Comparison of ENCODE assay signal across 16 mouse cellular contexts in the genomic region with DNA sequence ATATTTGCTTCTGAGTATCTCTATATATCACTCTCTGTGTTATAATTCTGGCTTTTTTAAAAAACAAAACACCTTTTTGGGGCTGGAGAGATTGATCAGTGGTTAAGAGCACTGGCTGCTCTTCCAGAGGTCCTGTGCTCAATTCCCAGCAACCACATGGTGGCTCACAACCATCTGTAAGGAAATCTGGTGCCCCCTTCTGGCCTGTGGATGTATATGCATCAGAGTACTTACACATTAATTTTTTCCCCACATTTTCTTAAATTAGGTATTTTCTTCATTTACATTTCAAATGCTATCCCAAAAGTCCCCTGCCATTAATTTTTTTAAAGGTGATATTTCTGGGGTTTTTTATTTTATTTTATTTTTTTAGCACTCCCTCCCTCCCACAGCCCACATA. TPM values are rescaled to one million over a fixed set of nuclear protein-coding genes. Genes with fewer than 3 reads are reported as not detected.
DNase-seq lines count a peak whose midpoint lies in the region; ATAC-seq and TF ChIP-seq lines count a peak whose summit lies in the region.
"Had no signal": no experiment of that assay in that cellular context is flagged by ENCODE, and none has a peak within 500 bp of the region (broad histone marks: within the 10 kb centered on the region; RNA-seq: fewer than 3 reads in every experiment).

No protein-coding gene starts in this region.

- H3K4me3 ChIP-seq in kidney, adult 2 months (ENCODE audit: insufficient read depth, low read depth, low read length), result no peak overlapping the region
- H3K4me3 ChIP-seq in E14TG2a.4 (replicated peaks; ENCODE audit: low read length), result no peak overlapping the region
- no peak overlapping the region for H3K4me3 ChIP-seq in cerebellum, adult 2 months (replicated peaks; ENCODE audit: insufficient read depth, low read depth, low read length)
- H3K4me3 ChIP-seq: forebrain, embryonic 13.5 days; heart, embryonic 13.5 days; hindbrain, embryonic 15.5 days; limb, embryonic 15.5 days had no signal

- no peaks in the 10 kb centered on the region for H3K4me1 ChIP-seq in kidney, adult 2 months (ENCODE audit: control insufficient read depth, insufficient read depth, low read length)
- H3K4me1 ChIP-seq in E14TG2a.4 (replicated peaks; ENCODE audit: low read depth, low read length), result peaks cover 8% of the 10 kb centered on the region; the same call in 1 of the 2 replicates
- no peaks in the 10 kb centered on the region for H3K4me1 ChIP-seq in cerebellum, adult 2 months (ENCODE audit: control insufficient read depth, insufficient read depth, low read length)
- H3K4me1 ChIP-seq: forebrain, embryonic 13.5 days had no signal

- peak; percentile 20; the same call in 1 of the 2 replicates for TF ChIP-seq CTCF in kidney, adult 2 months (conservative IDR thresholded peaks at IDR 0.05; ENCODE audit: insufficient read depth, insufficient read length, low read depth, low read length)
- peak; percentile 67 for TF ChIP-seq CTCF in E14TG2a.4 (conservative IDR thresholded peaks at IDR 0.05; ENCODE audit: low read length)
- TF ChIP-seq CTCF in cerebellum, adult 2 months (IDR thresholded peaks at IDR 0.05; ENCODE audit: borderline replicate concordance, insufficient read depth, low read depth, low read length), result no peak

- no peak for DNase-seq in kidney, adult 2 months
- DNase-seq in kidney, postnatal 14 days, result no peak
- DNase-seq in 416B (ENCODE audit: low read depth), result peak; percentile 43
- DNase-seq in c-Kit-negative CD71-positive TER-119-positive erythroid progenitor cells, embryonic 14.5 days (ENCODE audit: low read depth, low spot score), result peak; percentile 27
- DNase-seq in left cerebral cortex, postnatal 4 days, result no peak
- no peak for DNase-seq in cerebellum, adult 2 months
- DNase-seq: gastrocnemius, postnatal 14 days; right cerebral cortex, adult 18-20 months had no signal

- ATAC-seq in megakaryocyte-erythroid progenitor cell, adult 5-6 weeks (replicated peaks; ENCODE audit: low FRiP score, low TSS enrichment, poor library complexity, severe bottlenecking), result no peak
- ATAC-seq: forebrain, embryonic 13.5 days; midbrain, embryonic 16.5 days had no signal

- TF ChIP-seq POLR2A in kidney, adult 2 months (IDR thresholded peaks at IDR 0.05; ENCODE audit: low read depth, low read length), result no peak
- no peak for TF ChIP-seq POLR2A in cerebellum, adult 2 months (IDR thresholded peaks at IDR 0.05; ENCODE audit: borderline replicate concordance, insufficient read depth, low read length)

- H3K9me3 ChIP-seq in E14TG2a.4 (ENCODE audit: low read length), result 0 out of 2 replicates have a peak, but pooled peaks cover 4% of the 10 kb centered on the region
- H3K9me3 ChIP-seq: hindbrain, embryonic 15.5 days; limb, embryonic 15.5 days had no signal

- H3K27me3 ChIP-seq in kidney, adult 2 months (replicated peaks; ENCODE audit: control insufficient read depth, insufficient read depth, low read length), result no peaks in the 10 kb centered on the region
- H3K27me3 ChIP-seq in E14TG2a.4 (ENCODE audit: insufficient read depth, low read length), result peaks cover 3% of the 10 kb centered on the region; the same call in 1 of the 2 replicates
- H3K27me3 ChIP-seq in cerebellum, adult 2 months (ENCODE audit: control insufficient read depth, insufficient read depth, low read length), result no peaks in the 10 kb centered on the region
- H3K27me3 ChIP-seq: forebrain, embryonic 13.5 days; heart, embryonic 13.5 days; hindbrain, embryonic 15.5 days; limb, embryonic 15.5 days had no signal

- intact Hi-C loops in left cerebral cortex, postnatal 4 days (cut with DNase I), result no loop called here

- no peaks in the 10 kb centered on the region for H3K36me3 ChIP-seq in kidney, adult 2 months (ENCODE audit: control insufficient read depth, insufficient read depth, low read length)
- no peaks in the 10 kb centered on the region for H3K36me3 ChIP-seq in E14TG2a.4 (ENCODE audit: insufficient read depth, low read length)
- H3K36me3 ChIP-seq: heart, embryonic 13.5 days; hindbrain, embryonic 15.5 days; limb, embryonic 15.5 days had no signal

- no peak overlapping the region for H3K27ac ChIP-seq in kidney, adult 2 months (ENCODE audit: insufficient read depth, low read depth, low read length)
- H3K27ac ChIP-seq in cerebellum, adult 2 months (ENCODE audit: insufficient read depth, low read length), result no peak overlapping the region
- H3K27ac ChIP-seq: forebrain, embryonic 13.5 days; heart, embryonic 13.5 days; hindbrain, embryonic 15.5 days; limb, embryonic 15.5 days; macrophage had no signal

RNA-seq across cellular contexts. Expression of a gene that starts 4.2 kb away (rescaled TPM):
- 18.4 and 22.2 TPM in 2 replicates for polyA plus RNA-seq in kidney, adult 2 months (2012; rRNA removed)
- total RNA-seq in megakaryocyte-erythroid progenitor cell, adult 5-6 weeks (2014; fragmentation: Nextera tagmentation), result 0.32 TPM in 1 of 2 replicates, not detected in the other
- not detected in 2 replicates for total RNA-seq in megakaryocyte-erythroid progenitor cell, adult 5-6 weeks (2017)
- total RNA-seq in left cerebral cortex, postnatal 4 days (2021), result 1 to 10 TPM; 1.4 to 2.0 TPM
- polyA plus RNA-seq in cerebellum, adult 2 months (2012; rRNA removed), result 0.75 and 1.0 TPM in 2 replicates

RNA-seq across cellular contexts. Expression of a gene that starts 34.4 kb away (rescaled TPM):
- 375 and 393 TPM in 2 replicates for polyA plus RNA-seq in kidney, adult 2 months (2012; rRNA removed)
- total RNA-seq in megakaryocyte-erythroid progenitor cell, adult 5-6 weeks (2014; fragmentation: Nextera tagmentation), result 86.6 and 105 TPM in 2 replicates
- total RNA-seq in megakaryocyte-erythroid progenitor cell, adult 5-6 weeks (2017), result 31.9 and 32.4 TPM in 2 replicates
- 100 to 1,000 TPM; 489 to 514 TPM for total RNA-seq in left cerebral cortex, postnatal 4 days (2021)
- polyA plus RNA-seq in cerebellum, adult 2 months (2012; rRNA removed), result 447 and 479 TPM in 2 replicates

RNA-seq across cellular contexts. Expression of a gene that starts 44.7 kb away (rescaled TPM):
- 219 and 228 TPM in 2 replicates for polyA plus RNA-seq in kidney, adult 2 months (2012; rRNA removed)
- total RNA-seq in megakaryocyte-erythroid progenitor cell, adult 5-6 weeks (2014; fragmentation: Nextera tagmentation), result 81.8 and 82.3 TPM in 2 replicates
- 60.4 and 66.0 TPM in 2 replicates for total RNA-seq in megakaryocyte-erythroid progenitor cell, adult 5-6 weeks (2017)
- 100 to 1,000 TPM; 102 to 107 TPM for total RNA-seq in left cerebral cortex, postnatal 4 days (2021)
- 102 and 111 TPM in 2 replicates for polyA plus RNA-seq in cerebellum, adult 2 months (2012; rRNA removed)

RNA-seq across cellular contexts. Expression of a gene that starts 47.4 kb away (rescaled TPM):
- 10.1 and 11.4 TPM in 2 replicates for polyA plus RNA-seq in kidney, adult 2 months (2012; rRNA removed)
- total RNA-seq in megakaryocyte-erythroid progenitor cell, adult 5-6 weeks (2014; fragmentation: Nextera tagmentation), result 3.1 and 3.4 TPM in 2 replicates
- total RNA-seq in megakaryocyte-erythroid progenitor cell, adult 5-6 weeks (2017), result 2.7 and 6.0 TPM in 2 replicates
- 1 to 10 TPM; 4.5 to 6.4 TPM for total RNA-seq in left cerebral cortex, postnatal 4 days (2021)
- polyA plus RNA-seq in cerebellum, adult 2 months (2012; rRNA removed), result 5.5 and 5.9 TPM in 2 replicates

RNA-seq across cellular contexts. Expression of a gene that starts 49.3 kb away (rescaled TPM):
- 21.5 and 23.5 TPM in 2 replicates for polyA plus RNA-seq in kidney, adult 2 months (2012; rRNA removed)
- 80.9 and 99.0 TPM in 2 replicates for total RNA-seq in megakaryocyte-erythroid progenitor cell, adult 5-6 weeks (2014; fragmentation: Nextera tagmentation)
- total RNA-seq in megakaryocyte-erythroid progenitor cell, adult 5-6 weeks (2017), result 82.9 and 105 TPM in 2 replicates
- total RNA-seq in left cerebral cortex, postnatal 4 days (2021), result 10 to 100 TPM; 35.1 to 40.5 TPM
- polyA plus RNA-seq in cerebellum, adult 2 months (2012; rRNA removed), result 25.1 and 25.3 TPM in 2 replicates

Comparison
In these comparisons a context has a peak if more than half of its experiments do, and no peak if none do; other contexts are left out.
1. DNase-seq: peak in 416B (single experiment) and c-Kit-negative CD71-positive TER-119-positive erythroid progenitor cells, embryonic 14.5 days (single experiment); none in kidney, adult 2 months (single experiment), kidney, postnatal 14 days (single experiment), left cerebral cortex, postnatal 4 days (single experiment) and cerebellum, adult 2 months (0 of 2).
2. RNA of a gene that starts 34.4 kb away (total RNA-seq): 489 to 514 TPM in left cerebral cortex, postnatal 4 days; 31.9 to 105 TPM in megakaryocyte-erythroid progenitor cell, adult 5-6 weeks; every median in the first group is over 4 times any median in the second.